Mouse (Mus musculus): Measurements from ENCODE around the gene Slc13a3.
A peak's percentile ranks its signal among the peaks of the same experiment; 100 is the strongest.
"Not testable (repeated sequence)": the region's sequence is repeated elsewhere in the genome, so short reads cannot be mapped to it uniquely, and the experiment has no call there.

The Slc13a3 gene

GRCm38 (mm10) chr2:165473003-165473402 lies at the start of gene Slc13a3:
Slc13a3 (minus strand) TSS chr2:165473230.
- no peak for DNase-seq

DNA sequence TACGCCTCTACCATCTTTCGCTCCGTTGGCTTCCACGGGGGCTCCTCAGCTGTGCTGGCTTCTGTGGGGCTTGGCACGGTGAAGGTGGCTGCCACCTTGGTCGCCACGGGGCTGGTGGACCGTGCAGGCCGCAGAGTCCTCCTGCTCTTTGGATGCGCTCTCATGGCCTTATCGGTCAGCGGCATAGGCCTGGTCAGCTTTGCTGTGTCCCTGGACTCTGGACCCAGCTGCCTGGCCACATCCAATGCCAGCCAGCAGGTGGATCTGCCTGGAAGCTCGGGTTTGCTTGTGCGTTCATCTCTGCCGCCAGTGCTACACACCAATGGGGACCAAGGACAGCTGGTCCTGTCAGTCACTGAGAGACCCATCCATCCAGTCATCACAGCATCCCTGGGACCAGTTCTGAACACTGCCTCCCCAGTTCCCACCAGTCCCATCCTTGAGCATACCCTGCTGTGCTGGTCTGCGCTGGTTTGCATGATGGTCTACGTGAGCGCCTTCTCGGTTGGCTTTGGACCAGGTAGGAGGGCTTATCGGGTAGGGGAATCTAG lies 42.2 kb upstream of the Slc13a3 start:
- no peak for DNase-seq

- DNase-seq = no peak
Measured at GRCm38 (mm10) chr2:165512870-165513600, 40.0 kb upstream of the Slc13a3 start.

GRCm38 (mm10) chr2:165512426-165512825 lies 39.4 kb upstream of the Slc13a3 start:
- no peak for DNase-seq

GRCm38 (mm10) chr2:165511530-165511929 lies 38.5 kb upstream of the Slc13a3 start:
- not testable (repeated sequence) for DNase-seq

DNA sequence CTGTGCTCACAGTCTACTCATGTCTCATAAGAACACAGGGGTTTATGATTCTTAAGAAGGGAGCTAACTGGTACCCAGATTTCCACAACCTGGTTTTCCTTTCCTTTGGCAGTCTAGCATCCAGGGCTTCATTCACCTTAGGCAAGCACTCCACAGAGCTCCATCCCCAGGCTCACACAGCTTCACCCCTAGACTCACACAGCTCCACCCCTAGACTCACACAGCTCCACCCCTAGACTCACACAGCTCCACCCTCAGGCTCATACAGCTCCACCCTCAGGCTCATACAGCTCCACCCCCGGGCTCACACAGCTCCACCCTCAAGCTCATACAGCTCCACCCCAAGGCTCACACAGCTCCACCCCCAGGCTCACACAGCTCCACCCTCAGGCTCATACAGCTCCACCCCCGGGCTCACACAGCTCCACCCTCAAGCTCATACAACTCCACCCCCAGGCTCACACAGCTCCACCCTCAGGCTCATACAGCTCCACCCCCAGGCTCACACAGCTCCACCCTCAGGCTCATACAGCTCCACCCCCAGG lies 38.0 kb upstream of the Slc13a3 start:
- not testable (repeated sequence) for DNase-seq

DNA sequence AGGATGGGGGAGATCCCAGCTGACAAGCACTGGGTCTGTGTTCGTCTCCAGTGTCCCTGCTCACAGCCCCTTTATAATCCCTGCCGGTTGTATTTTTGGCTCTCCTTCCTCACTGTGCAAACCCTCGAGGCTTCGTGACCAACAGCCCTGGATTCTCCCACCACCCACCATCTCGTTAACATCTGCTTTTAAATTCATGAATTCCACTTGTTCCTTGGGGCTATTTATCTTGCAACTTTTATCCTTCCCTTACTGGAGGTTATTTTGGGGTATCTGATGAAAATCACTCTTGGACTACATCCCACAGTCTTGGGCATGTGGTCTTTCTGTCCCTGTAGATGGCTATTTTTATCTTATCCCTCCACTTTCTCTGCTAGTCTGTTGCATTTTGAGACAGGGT lies 37.4 kb upstream of the Slc13a3 start:
- DNase-seq = no peak

DNA sequence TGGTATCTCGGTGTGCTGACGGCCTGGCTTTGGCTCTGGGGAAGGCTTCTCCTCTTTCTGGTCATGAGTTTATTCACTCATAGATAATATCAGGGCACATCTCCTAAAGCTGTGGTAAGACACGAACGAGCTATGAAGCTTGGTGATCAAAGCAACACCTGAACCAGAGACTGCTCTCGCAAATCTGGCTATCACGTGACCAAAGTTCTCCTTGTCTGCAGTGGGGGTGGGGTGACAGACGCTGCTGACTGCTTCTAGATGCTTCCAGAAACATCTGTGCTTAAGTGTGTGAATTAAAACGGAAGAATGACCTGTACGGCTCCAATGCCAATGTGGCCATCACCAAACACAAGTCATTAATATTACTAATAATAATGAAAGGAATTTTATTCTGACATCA lies 36.7 kb upstream of the Slc13a3 start:
- no peak for DNase-seq

- no peak for DNase-seq
Measured at GRCm38 (mm10) chr2:165503259-165504203, 30.5 kb upstream of the Slc13a3 start, which contains the start of gene Slc2a10. Slc2a10 (plus strand) TSS chr2:165503787.

DNA sequence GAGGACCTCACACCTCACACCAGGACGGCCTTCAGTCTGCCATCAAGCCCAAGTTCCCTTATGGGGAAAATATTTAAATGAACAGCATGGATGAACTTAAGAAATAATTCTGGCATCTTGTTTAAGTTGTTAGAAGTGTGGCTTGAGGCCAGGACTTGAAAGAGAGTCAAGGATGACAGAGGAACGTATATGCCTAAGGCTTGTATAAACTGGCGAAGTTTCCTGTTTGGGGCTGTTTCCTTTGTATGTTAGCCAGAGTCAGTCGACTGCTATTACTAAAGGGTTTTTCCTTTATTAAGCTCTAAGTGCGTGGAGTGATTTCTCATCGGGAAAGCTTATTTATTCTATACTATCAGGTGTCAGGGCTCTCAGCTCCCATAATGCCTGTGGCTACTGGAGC lies 25.8 kb upstream of the Slc13a3 start:
- no peak for DNase-seq

DNA sequence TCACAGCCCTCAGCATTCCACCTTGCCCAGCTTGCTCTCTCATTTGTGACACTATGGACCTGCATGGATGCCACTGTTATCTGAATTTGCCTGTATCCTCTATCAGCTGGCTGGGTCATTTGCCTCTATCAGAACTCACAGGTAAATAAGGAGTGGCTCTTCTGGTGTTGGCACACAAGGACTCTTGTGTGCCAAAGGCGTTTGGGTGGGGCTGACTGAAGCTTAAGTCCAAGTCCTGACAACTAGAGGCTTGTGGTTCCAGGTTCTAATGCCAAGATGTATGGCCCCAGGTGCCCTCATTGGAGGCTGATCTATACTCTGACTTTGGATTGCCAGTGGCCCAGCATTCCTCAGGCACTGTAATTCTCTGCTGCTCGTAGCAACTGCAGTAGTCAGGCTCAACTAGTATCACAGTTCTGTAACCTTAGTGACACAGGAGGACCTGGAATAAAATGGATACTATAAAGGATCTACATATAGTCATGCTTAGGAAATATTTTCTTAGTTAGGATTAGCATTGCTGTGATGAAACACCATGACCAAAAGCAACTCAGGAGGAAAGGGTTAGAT lies 24.8 kb upstream of the Slc13a3 start:
- no peak for DNase-seq

- DNase-seq = peak; percentile 25
Measured at GRCm38 (mm10) chr2:165496251-165496650, 23.2 kb upstream of the Slc13a3 start.

- DNase-seq = no peak
Measured at GRCm38 (mm10) chr2:165494495-165494894, 21.5 kb upstream of the Slc13a3 start.

DNA sequence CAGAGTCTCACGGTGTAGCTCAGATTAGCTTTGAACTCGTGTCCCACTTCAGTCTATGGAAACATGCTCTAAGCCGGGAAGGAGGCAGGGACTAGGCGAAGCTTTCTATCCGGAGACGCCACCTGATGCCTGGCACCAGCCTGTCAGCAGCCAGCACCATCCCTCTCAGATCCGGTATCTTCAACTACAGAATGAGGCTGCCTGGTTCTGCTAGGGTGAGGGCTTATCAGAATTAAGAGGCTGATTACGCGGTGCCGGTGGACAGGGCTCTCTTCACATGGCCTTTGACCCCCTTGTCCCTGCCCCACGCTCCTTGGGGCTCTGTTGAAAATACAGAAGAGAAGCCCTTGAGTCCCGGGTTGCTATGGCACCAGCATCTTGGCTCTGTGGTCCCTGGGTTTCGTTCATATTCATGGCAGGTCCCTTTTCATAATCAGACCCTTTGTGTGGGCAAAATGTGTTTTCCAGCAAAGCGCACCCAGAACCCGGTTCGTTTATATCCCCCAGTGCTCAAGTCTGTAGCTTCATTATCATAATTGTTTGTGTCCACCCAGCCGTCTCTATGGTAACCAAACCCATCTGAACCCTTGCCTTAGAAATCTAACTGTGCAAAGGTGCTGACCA lies 20.7 kb upstream of the Slc13a3 start:
- DNase-seq = peak; percentile 52

DNA sequence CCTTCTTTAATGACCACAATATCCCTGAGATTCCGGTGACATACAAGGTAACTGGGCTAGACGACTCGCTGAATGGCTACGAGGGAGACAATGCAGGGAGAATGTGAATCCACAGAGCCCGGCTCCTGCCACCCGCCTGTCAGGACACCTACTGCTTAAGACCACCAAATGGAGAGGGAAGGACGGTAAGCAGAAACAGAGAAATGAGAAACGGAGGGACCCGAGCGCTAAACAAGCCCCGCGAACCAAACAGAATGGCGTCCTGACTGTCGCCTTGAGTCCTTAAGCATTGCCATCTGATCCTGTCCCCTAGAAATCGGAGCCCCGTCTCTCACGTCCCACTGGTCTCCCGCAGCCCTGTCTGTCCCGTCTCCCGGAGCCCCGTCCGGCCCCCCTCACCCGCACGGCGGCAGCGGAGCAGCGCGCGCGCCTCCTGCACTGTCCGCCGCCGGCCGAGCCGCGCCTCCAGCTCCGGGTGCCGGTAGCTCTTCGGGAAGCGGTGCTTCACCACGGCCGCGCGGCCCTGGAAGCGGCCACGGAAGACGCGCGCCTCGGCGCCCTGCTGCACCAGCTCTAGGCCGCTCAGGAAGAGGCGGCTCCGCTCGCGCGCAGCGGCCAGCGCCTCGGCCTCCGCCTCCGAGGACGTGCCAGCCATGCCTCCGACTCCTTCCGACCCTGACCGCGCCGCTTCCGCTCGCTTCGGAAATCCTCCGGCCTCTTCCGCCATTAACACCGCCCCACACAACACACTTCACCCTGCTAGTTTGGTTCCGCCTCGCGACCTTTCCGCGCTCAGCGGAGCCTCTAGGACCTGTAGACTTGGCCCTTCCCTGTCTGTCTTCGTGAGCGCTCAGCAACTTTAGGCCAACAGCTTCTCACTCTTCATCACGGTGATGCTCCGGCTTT lies 19.9 kb upstream of the Slc13a3 start, which contains the start of gene Trp53rka:
TSS of gene Trp53rka (minus strand) at position 677 of the 906 bp plus-strand sequence.
- DNase-seq = peak; percentile 82

GRCm38 (mm10) chr2:165486881-165487535 lies 14.0 kb upstream of the Slc13a3 start:
- peak; percentile 53 for DNase-seq

DNA sequence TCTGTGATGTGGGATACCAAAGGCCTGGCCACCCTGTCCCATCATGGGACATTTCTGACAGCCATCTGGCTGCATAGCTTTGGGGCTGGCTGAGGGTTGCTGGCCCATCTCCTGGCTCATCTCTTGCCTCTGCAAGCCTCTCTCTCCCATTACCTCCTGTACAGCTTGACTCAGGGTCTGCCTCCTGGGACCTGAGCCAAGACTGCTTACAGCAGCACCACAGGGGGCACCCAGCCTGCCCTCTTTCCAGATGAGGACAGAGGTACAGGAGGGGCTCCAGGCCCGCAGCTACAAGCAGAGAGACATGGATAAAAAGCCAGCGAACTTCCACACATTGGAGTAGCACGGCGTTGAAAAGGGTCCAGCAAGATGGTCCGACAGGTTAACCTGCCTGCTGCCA lies 13.4 kb upstream of the Slc13a3 start:
- DNase-seq = peak; percentile 22

- no peak for DNase-seq
Measured at GRCm38 (mm10) chr2:165485826-165486225, 12.8 kb upstream of the Slc13a3 start.

DNA sequence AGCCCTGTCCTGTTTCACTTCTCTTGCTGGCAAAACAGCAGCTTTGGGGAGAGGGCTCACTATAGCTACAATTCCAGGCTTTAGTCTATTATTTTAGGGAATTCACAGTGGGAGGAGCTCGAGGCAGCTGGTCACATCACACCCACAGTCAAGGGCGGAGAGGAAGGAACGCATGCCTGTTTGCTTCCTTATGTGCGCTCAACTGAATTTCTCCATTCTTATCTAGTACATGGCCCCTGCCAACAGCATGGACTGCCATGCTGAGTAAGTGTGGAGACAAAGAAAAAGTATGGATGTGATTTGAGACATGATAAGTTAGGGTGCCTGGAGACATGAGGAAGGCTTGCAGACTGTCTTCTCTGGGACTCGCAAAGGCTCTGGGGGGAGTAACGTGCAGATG lies 11.1 kb upstream of the Slc13a3 start:
- DNase-seq = no peak

DNA sequence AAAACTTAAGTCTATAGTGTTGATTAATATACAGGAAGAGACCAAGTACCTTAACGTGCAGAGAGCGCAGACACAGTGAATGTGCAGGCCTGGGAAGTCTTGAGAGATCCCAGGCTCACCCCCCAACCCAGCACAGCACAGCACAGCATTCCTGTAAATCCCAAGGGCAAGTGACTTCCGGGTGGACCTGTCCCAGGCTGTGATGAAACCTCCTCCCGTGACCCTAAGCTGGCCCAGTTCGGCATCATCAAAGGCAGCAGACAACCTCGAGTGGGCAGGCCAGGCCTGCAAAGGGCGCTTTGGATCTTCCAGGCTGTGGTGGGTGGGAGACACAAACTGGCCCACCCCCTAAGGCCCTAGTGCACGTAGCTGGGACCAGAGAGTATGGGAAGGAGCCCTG lies 9.0 kb upstream of the Slc13a3 start:
- no peak for DNase-seq

DNA sequence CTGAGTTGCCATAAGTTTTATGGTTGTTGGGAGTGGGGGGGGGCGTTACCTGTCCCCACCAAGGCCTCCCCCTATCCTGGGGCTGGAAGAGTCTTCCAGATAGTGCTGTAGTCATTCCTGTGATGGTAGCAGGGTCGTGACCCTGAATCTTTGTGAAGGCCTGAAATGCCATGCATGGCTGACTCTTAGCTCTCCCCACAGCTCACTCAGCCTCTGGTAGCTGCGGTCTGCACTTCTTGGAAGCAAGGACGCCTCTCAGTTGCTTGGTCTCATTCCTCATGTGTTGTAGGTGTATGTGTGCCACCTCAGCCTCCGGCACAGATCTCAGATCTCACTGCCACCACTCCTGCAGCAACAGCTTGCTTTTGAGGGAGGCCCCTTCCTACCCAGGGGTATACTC lies 2.8 kb upstream of the Slc13a3 start:
- DNase-seq = no peak

Measured in cerebellum, adult 11-12 months (tissue).